Mouse (Mus musculus): ENCODE measurements around the gene Prkg1. TPM values are rescaled to one million over a fixed set of nuclear protein-coding genes. Genes with fewer than 3 reads are reported as not detected.

The Prkg1 gene
- polyA plus RNA-seq, 1 experiment from 2014 or later, result 3.1 TPM

- H3K4me1 ChIP-seq (ENCODE audit: insufficient read depth, low read length), result peaks cover 19% of the 10 kb centered on the region; the same call in 1 of the 2 replicates
- H3K9me3 ChIP-seq (ENCODE audit: low read length), result no peaks in the 10 kb centered on the region
- 9% methylated on average over 3 of the region's 3 CpGs for WGBS
- no peak overlapping the region for H3K4me2 ChIP-seq (replicated peaks; ENCODE audit: low read depth, low read length)
- H3K27ac ChIP-seq (ENCODE audit: low read length), result no peak overlapping the region
- ATAC-seq (ENCODE audit: low FRiP score, low TSS enrichment), result no peak
- 0 out of 2 replicates have a peak, but pooled peaks cover 4% of the 10 kb centered on the region for H3K27me3 ChIP-seq (ENCODE audit: insufficient read depth, low read length)
- H3K9ac ChIP-seq (replicated peaks; ENCODE audit: low read length), result no peak overlapping the region
- no peaks in the 10 kb centered on the region for H3K36me3 ChIP-seq (ENCODE audit: insufficient read depth, low read length)
- H3K4me3 ChIP-seq (ENCODE audit: low read length), result no peak overlapping the region
These were observed 2.2 kb upstream of the Prkg1 start for GRCm38 (mm10) chr19:31767004-31767403.

- Histone ChIP-seq H3K4me2 (replicated peaks; ENCODE audit: low read depth, low read length) (peak overlapping the region; percentile 97), H3K27me3 (ENCODE audit: insufficient read depth, low read length) (0 out of 2 replicates have a peak, but pooled peaks cover 4% of the 10 kb centered on the region), H3K9ac (replicated peaks; ENCODE audit: low read length) (no peak overlapping the region), H3K4me1 (ENCODE audit: insufficient read depth, low read length) (peaks cover 19% of the 10 kb centered on the region; the same call in 1 of the 2 replicates), H3K27ac (ENCODE audit: low read length) (no peak overlapping the region), H3K36me3 (ENCODE audit: insufficient read depth, low read length) (no peaks in the 10 kb centered on the region), H3K4me3 (ENCODE audit: low read length) (no peak overlapping the region), H3K9me3 (ENCODE audit: low read length) (no peaks in the 10 kb centered on the region)
- ATAC-seq (ENCODE audit: low FRiP score, low TSS enrichment), result 0 out of 2 replicates have a peak, but pooled peaks have one; percentile 0
- WGBS, result 48% methylated on average over 4 of the region's 4 CpGs
These were observed 618 bp upstream of the Prkg1 start for GRCm38 (mm10) chr19:31765451-31765850.

GRCm38 (mm10) chr19:31763951-31764800, 657 bp downstream of the Prkg1 start:
- ATAC-seq (ENCODE audit: low FRiP score, low TSS enrichment), result peak; percentile 67
- peaks cover 25% of the 10 kb centered on the region for H3K4me1 ChIP-seq (ENCODE audit: insufficient read depth, low read length)
- H3K4me2 ChIP-seq (replicated peaks; ENCODE audit: low read depth, low read length), result peak overlapping the region; percentile 97
- H3K27me3 ChIP-seq (ENCODE audit: insufficient read depth, low read length), result 0 out of 2 replicates have a peak, but pooled peaks cover 4% of the 10 kb centered on the region
- H3K27ac ChIP-seq (ENCODE audit: low read length), result peak overlapping the region; percentile 39
- WGBS, result under 1% methylated on average over 55 of the region's 56 CpGs
- H3K9me3 ChIP-seq (ENCODE audit: low read length), result no peaks in the 10 kb centered on the region
- H3K9ac ChIP-seq (replicated peaks; ENCODE audit: low read length), result peak overlapping the region; percentile 50
- peak overlapping the region; percentile 72 for H3K4me3 ChIP-seq (ENCODE audit: low read length)
- no peaks in the 10 kb centered on the region for H3K36me3 ChIP-seq (ENCODE audit: insufficient read depth, low read length)

GRCm38 (mm10) chr19:31763246-31763821, 1.5 kb downstream of the Prkg1 start:
- Histone ChIP-seq H3K27ac (ENCODE audit: low read length) (peak overlapping the region; percentile 39), H3K9me3 (ENCODE audit: low read length) (no peaks in the 10 kb centered on the region), H3K9ac (replicated peaks; ENCODE audit: low read length) (peak overlapping the region; percentile 50), H3K36me3 (ENCODE audit: insufficient read depth, low read length) (no peaks in the 10 kb centered on the region), H3K4me1 (ENCODE audit: insufficient read depth, low read length) (peaks cover 25% of the 10 kb centered on the region), H3K4me3 (ENCODE audit: low read length) (peak overlapping the region; percentile 72), H3K4me2 (replicated peaks; ENCODE audit: low read depth, low read length) (peak overlapping the region; percentile 97), H3K27me3 (ENCODE audit: insufficient read depth, low read length) (0 out of 2 replicates have a peak, but pooled peaks cover 4% of the 10 kb centered on the region)
- 16% methylated on average over 20 of the region's 20 CpGs for WGBS
- ATAC-seq (ENCODE audit: low FRiP score, low TSS enrichment), result no peak

- H3K4me3 ChIP-seq (ENCODE audit: low read length), result peak overlapping the region; percentile 72
- H3K27me3 ChIP-seq (ENCODE audit: insufficient read depth, low read length), result 0 out of 2 replicates have a peak, but pooled peaks cover 4% of the 10 kb centered on the region
- H3K9me3 ChIP-seq (ENCODE audit: low read length), result no peaks in the 10 kb centered on the region
- peak overlapping the region; percentile 50 for H3K9ac ChIP-seq (replicated peaks; ENCODE audit: low read length)
- H3K36me3 ChIP-seq (ENCODE audit: insufficient read depth, low read length), result no peaks in the 10 kb centered on the region
- ATAC-seq (ENCODE audit: low FRiP score, low TSS enrichment), result peak; percentile 82
- H3K4me1 ChIP-seq (ENCODE audit: insufficient read depth, low read length), result peaks cover 25% of the 10 kb centered on the region
- WGBS, result 2% methylated on average over 24 of the region's 24 CpGs
- H3K4me2 ChIP-seq (replicated peaks; ENCODE audit: low read depth, low read length), result peak overlapping the region; percentile 97
- peak overlapping the region; percentile 39; the same call in 1 of the 2 replicates for H3K27ac ChIP-seq (ENCODE audit: low read length)
These were observed 2.2 kb downstream of the Prkg1 start for GRCm38 (mm10) chr19:31762411-31763245.

- no peak for ATAC-seq (ENCODE audit: low FRiP score, low TSS enrichment)
- WGBS, result 45% methylated on average over 3 of the region's 3 CpGs
- Histone ChIP-seq H3K4me2 (replicated peaks; ENCODE audit: low read depth, low read length) (no peak overlapping the region), H3K4me1 (ENCODE audit: insufficient read depth, low read length) (peaks cover 26% of the 10 kb centered on the region), H3K9me3 (ENCODE audit: low read length) (no peaks in the 10 kb centered on the region), H3K27ac (ENCODE audit: low read length) (no peak overlapping the region), H3K36me3 (ENCODE audit: insufficient read depth, low read length) (no peaks in the 10 kb centered on the region), H3K27me3 (ENCODE audit: insufficient read depth, low read length) (0 out of 2 replicates have a peak, but pooled peaks cover 4% of the 10 kb centered on the region), H3K9ac (replicated peaks; ENCODE audit: low read length) (no peak overlapping the region), H3K4me3 (ENCODE audit: low read length) (no peak overlapping the region)
These were observed 5.0 kb downstream of the Prkg1 start for GRCm38 (mm10) chr19:31759855-31760254.

GRCm38 (mm10) chr19:31755929-31756792, 8.7 kb downstream of the Prkg1 start:
- ATAC-seq (ENCODE audit: low FRiP score, low TSS enrichment), result peak; percentile 65; the same call in 1 of the 2 replicates
- peaks cover 8% of the 10 kb centered on the region for H3K4me1 ChIP-seq (ENCODE audit: insufficient read depth, low read length)

GRCm38 (mm10) chr19:31754642-31755287, 10.1 kb downstream of the Prkg1 start:
- Histone ChIP-seq H3K4me1 (ENCODE audit: insufficient read depth, low read length) (peaks cover 4% of the 10 kb centered on the region), H3K9ac (replicated peaks; ENCODE audit: low read length) (no peak overlapping the region), H3K9me3 (ENCODE audit: low read length) (no peaks in the 10 kb centered on the region), H3K27ac (ENCODE audit: low read length) (no peak overlapping the region), H3K27me3 (ENCODE audit: insufficient read depth, low read length) (no peaks in the 10 kb centered on the region), H3K36me3 (ENCODE audit: insufficient read depth, low read length) (no peaks in the 10 kb centered on the region), H3K4me2 (replicated peaks; ENCODE audit: low read depth, low read length) (no peak overlapping the region), H3K4me3 (ENCODE audit: low read length) (no peak overlapping the region)
- WGBS, result 53% methylated on average over 9 of the region's 9 CpGs
- ATAC-seq (ENCODE audit: low FRiP score, low TSS enrichment), result no peak

More at GRCm38 (mm10) chr19:31755929-31756792, 8.7 kb downstream of the Prkg1 start:
- no peaks in the 10 kb centered on the region for H3K9me3 ChIP-seq (ENCODE audit: low read length)
- WGBS, result 45% methylated on average over 11 of the region's 11 CpGs
- no peaks in the 10 kb centered on the region for H3K36me3 ChIP-seq (ENCODE audit: insufficient read depth, low read length)
- no peak overlapping the region for H3K9ac ChIP-seq (replicated peaks; ENCODE audit: low read length)
- H3K4me2 ChIP-seq (replicated peaks; ENCODE audit: low read depth, low read length), result peak overlapping the region; percentile 44
- no peaks in the 10 kb centered on the region for H3K27me3 ChIP-seq (ENCODE audit: insufficient read depth, low read length)
- no peak overlapping the region for H3K4me3 ChIP-seq (ENCODE audit: low read length)
- no peak overlapping the region for H3K27ac ChIP-seq (ENCODE audit: low read length)
